Mouse (Mus musculus) lung, embryonic 14.5 days (tissue): ENCODE data around the gene Ppp1r12b. TPM values are rescaled to one million over a fixed set of nuclear protein-coding genes. Genes with fewer than 3 reads are reported as not detected.

ENCODE experiments used
- ATAC-seq: fragments of 200-750 bp; cut with Nextera tagmentation; 2 replicates; pipeline ENCODE4 v1.8.0; 2017; ENCODE audit warnings: mild to moderate bottlenecking, moderate TSS enrichment, moderate library complexity; ENCODE audit not compliant: insufficient read depth
- DNase-seq: peaks from one replicate; pipeline ENCODE4 v3.0.0-alpha.2; 2015
- H3K27ac ChIP-seq: fragments of 300-500 bp; sonication (generic); 2 replicates; pipeline ENCODE4 v1.5.1; 2014; ENCODE audit warnings: low read depth, mild to moderate bottlenecking, moderate library complexity
- H3K27me3 ChIP-seq: fragments of 300-500 bp; sonication (generic); 2 replicates; pipeline ENCODE4 v1.6.1; 2014; ENCODE audit warnings: low read length, control low read depth; ENCODE audit not compliant: insufficient read depth
- H3K36me3 ChIP-seq: fragments of 300-500 bp; sonication (generic); 2 replicates; pipeline ENCODE4 v1.6.1; 2014; ENCODE audit warnings: control low read depth; ENCODE audit not compliant: insufficient read depth
- H3K4me1 ChIP-seq: fragments of 300-500 bp; sonication (generic); 2 replicates; pipeline ENCODE4 v1.6.1; 2014; ENCODE audit warnings: antibody characterized with exemption, control low read depth; ENCODE audit not compliant: insufficient read depth
- H3K4me2 ChIP-seq: fragments of 300-500 bp; sonication (generic); 2 replicates; pipeline ENCODE4 v1.6.1; 2014; ENCODE audit warnings: mild to moderate bottlenecking
- H3K4me3 ChIP-seq: fragments of 300-500 bp; sonication (generic); 2 replicates; pipeline ENCODE4 v1.5.1; 2014; ENCODE audit warnings: low read depth, low read length
- H3K9ac ChIP-seq: fragments of 300-500 bp; sonication (generic); 2 replicates; pipeline ENCODE4 v1.6.1; 2014
- H3K9me3 ChIP-seq: fragments of 300-500 bp; sonication (generic); 2 replicates; pipeline ENCODE4 v1.6.1; 2016; ENCODE audit warnings: low read depth, low read length, control low read depth
- CTCF ChIP-seq: IDR thresholded peaks from 2 replicates; pipeline ENCODE4 v1.5.1; 2016; ENCODE audit warnings: antibody characterized with exemption, low read depth
- WGBS: fragments of 180-500 bp; shearing (Covaris S2); extraction: QIAGEN DNeasy Blood & Tissue Kit; methylation state at CpG from one replicate; pipeline ENCODE4 v1.1.7; 2014; 5-methylcytosine and 5-hydroxymethylcytosine counted together
- polyA plus RNA-seq: library from polyadenylated mRNA; unstranded; fragments of >200 nt; fragmentation: Nextera tagmentation; extraction: Ambion mirVana; gene quantifications from 2 replicates; pipeline ENCODE4 v1.2.1, GENCODE M21; 2014

Ppp1r12b gene
- polyA plus RNA-seq, 1 experiment from 2014 or later: 11.5 TPM

GRCm38 (mm10) chr1:134965430-134965829 lies 9.7 kb upstream of the Ppp1r12b start:
- WGBS: 96% methylated on average over 2 of the region's 2 CpGs

GRCm38 (mm10) chr1:134962821-134963220 lies 7.1 kb upstream of the Ppp1r12b start:
- 2% methylated on average over 11 of the region's 11 CpGs for WGBS
- no peaks in the 10 kb centered on the region for H3K9me3 ChIP-seq
- 0 out of 2 replicates have a peak, but pooled peaks have one; percentile 2 for TF ChIP-seq CTCF
- peak overlapping the region; percentile 65 for H3K4me3 ChIP-seq
- H3K36me3 ChIP-seq: peaks cover 3% of the 10 kb centered on the region; the same call in 1 of the 2 replicates
- ATAC-seq (peak; percentile 53), DNase-seq (peak; percentile 41)
- no peaks in the 10 kb centered on the region for H3K27me3 ChIP-seq
- H3K27ac ChIP-seq: peak overlapping the region; percentile 51
- peaks cover 4% of the 10 kb centered on the region; the same call in 1 of the 2 replicates for H3K4me1 ChIP-seq
- peak overlapping the region; percentile 64 for H3K9ac ChIP-seq
- peak overlapping the region; percentile 80 for H3K4me2 ChIP-seq

More at GRCm38 (mm10) chr1:134965430-134965829, 9.7 kb upstream of the Ppp1r12b start:
- ATAC-seq (no peak), DNase-seq (no peak)
- no peaks in the 10 kb centered on the region for H3K9me3 ChIP-seq
- no peak overlapping the region for H3K9ac ChIP-seq
- peaks cover 4% of the 10 kb centered on the region; the same call in 1 of the 2 replicates for H3K4me1 ChIP-seq
- no peak for TF ChIP-seq CTCF
- peaks cover 28% of the 10 kb centered on the region for H3K36me3 ChIP-seq
- no peak overlapping the region for H3K27ac ChIP-seq
- no peak overlapping the region for H3K4me2 ChIP-seq
- H3K27me3 ChIP-seq: no peaks in the 10 kb centered on the region
- no peak overlapping the region for H3K4me3 ChIP-seq

- peak; percentile 99 for ATAC-seq
- no peaks in the 10 kb centered on the region for H3K9me3 ChIP-seq
- 2% methylated on average over 50 of the region's 50 CpGs for WGBS
- peak within 1 kb of the TSS; percentile 65 for H3K4me3 ChIP-seq
- H3K9ac ChIP-seq: peak within 1 kb of the TSS; percentile 64
- H3K4me1 ChIP-seq: peaks cover 4% of the 10 kb centered on the region; the same call in 1 of the 2 replicates
- peak within 1 kb of the TSS; percentile 80 for H3K4me2 ChIP-seq
- DNase-seq: peak; percentile 99
- H3K36me3 ChIP-seq: no peaks in the 10 kb centered on the region
- no peak for TF ChIP-seq CTCF
- no peaks in the 10 kb centered on the region for H3K27me3 ChIP-seq
- H3K27ac ChIP-seq: peak within 1 kb of the TSS; percentile 51
Observed at GRCm38 (mm10) chr1:134962053-134962803, 6.5 kb upstream of the Ppp1r12b start, which contains the start of gene Ube2t. TSS of gene Ube2t (plus strand) at chr1:134962565.

DNA sequence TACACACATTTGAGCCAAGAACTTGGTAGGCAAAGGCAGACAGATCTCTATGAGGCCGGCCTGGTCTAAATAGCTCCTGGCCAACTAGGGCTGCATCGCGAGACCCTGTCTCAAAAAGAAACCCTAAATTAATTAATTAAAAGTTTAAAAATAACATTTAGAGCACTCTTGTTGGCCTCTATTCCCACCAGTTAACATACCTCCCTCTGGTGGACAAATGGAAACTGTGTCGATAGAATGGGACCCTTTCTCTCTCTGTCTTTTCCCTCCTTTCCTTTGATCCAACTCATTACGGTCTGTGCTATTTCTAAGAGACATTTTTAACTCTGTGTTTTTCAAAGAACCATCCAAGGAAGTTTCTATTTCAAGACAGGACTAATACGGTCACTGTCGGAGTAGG lies 4.9 kb upstream of the Ppp1r12b start:
- TF ChIP-seq CTCF: peak; percentile 49
- no peak overlapping the region for H3K4me3 ChIP-seq
- peaks cover 4% of the 10 kb centered on the region; the same call in 1 of the 2 replicates for H3K4me1 ChIP-seq
- H3K27me3 ChIP-seq: no peaks in the 10 kb centered on the region
- no peak overlapping the region for H3K4me2 ChIP-seq
- H3K36me3 ChIP-seq: no peaks in the 10 kb centered on the region
- no peak for ATAC-seq
- no peaks in the 10 kb centered on the region for H3K9me3 ChIP-seq
- H3K27ac ChIP-seq: no peak overlapping the region
- peak; percentile 28 for DNase-seq
- WGBS: 55% methylated on average over 7 of the region's 7 CpGs
- no peak overlapping the region for H3K9ac ChIP-seq

- Histone ChIP-seq H3K27ac (peak overlapping the region; percentile 58; the same call in 1 of the 2 replicates), H3K9ac (peak overlapping the region; percentile 86), H3K9me3 (no peaks in the 10 kb centered on the region), H3K4me3 (peak overlapping the region; percentile 81), H3K36me3 (no peaks in the 10 kb centered on the region), H3K4me2 (peak overlapping the region; percentile 84), H3K27me3 (no peaks in the 10 kb centered on the region), H3K4me1 (0 out of 2 replicates have a peak, but pooled peaks cover 5% of the 10 kb centered on the region)
- DNase-seq: peak; percentile 19
- TF ChIP-seq CTCF: no peak
- ATAC-seq: peak; percentile 44
- WGBS: 1% methylated on average over 16 of the region's 16 CpGs
Observed at GRCm38 (mm10) chr1:134955050-134955636, 599 bp downstream of the Ppp1r12b start.

- Histone ChIP-seq H3K9me3 (no peaks in the 10 kb centered on the region), H3K4me1 (0 out of 2 replicates have a peak, but pooled peaks cover 5% of the 10 kb centered on the region), H3K27me3 (no peaks in the 10 kb centered on the region), H3K36me3 (no peaks in the 10 kb centered on the region), H3K4me3 (no peak overlapping the region), H3K9ac (no peak overlapping the region), H3K4me2 (no peak overlapping the region), H3K27ac (no peak overlapping the region)
- ATAC-seq: no peak
- 81% methylated on average over 3 of the region's 3 CpGs for WGBS
- DNase-seq: no peak
- TF ChIP-seq CTCF: no peak
Observed at GRCm38 (mm10) chr1:134949946-134950345, 5.8 kb downstream of the Ppp1r12b start.

DNA sequence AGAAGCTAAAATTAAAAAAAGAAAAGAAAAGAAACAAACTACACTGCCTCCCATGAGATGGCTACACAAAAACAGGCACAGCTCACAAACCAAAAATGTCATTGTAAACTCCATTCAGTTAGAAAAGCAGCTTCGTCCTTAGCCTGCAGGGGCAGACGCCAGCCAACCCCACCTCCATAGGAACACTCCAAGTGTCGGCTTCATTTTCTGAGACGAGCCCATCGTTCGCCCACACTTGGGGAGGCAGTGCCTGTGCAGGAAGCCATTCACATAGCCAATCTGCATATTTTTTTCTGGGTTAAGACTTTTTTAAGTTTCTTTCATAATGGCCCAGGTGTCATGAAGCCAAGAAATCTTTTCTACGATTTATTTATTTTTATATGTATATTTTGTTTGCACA lies 8.2 kb downstream of the Ppp1r12b start:
- 78% methylated on average over 7 of the region's 7 CpGs for WGBS
- Histone ChIP-seq H3K4me2 (no peak overlapping the region), H3K27me3 (no peaks in the 10 kb centered on the region), H3K4me1 (0 out of 2 replicates have a peak, but pooled peaks cover 2% of the 10 kb centered on the region), H3K9me3 (no peaks in the 10 kb centered on the region), H3K4me3 (no peak overlapping the region), H3K9ac (no peak overlapping the region), H3K27ac (no peak overlapping the region), H3K36me3 (no peaks in the 10 kb centered on the region)
- no peak for DNase-seq
- TF ChIP-seq CTCF: no peak
- ATAC-seq: no peak
